Comparison of ENCODE assay signal across 14 mouse cellular contexts in genomic region chrX:140660731-140661130, GRCm38 (mm10).
"Had no signal": no experiment of that assay in that cellular context is flagged by ENCODE, and none has a peak within 500 bp of the region (broad histone marks: within the 10 kb centered on the region; RNA-seq: fewer than 3 reads in every experiment).

No protein-coding gene starts in this region.

- H3K4me3 ChIP-seq: kidney, embryonic 15.5 days; limb, embryonic 15.5 days; liver, embryonic 13.5 days; lung, embryonic 15.5 days; neural tube, embryonic 13.5 days had no signal

- H3K27ac ChIP-seq: kidney, embryonic 15.5 days; limb, embryonic 15.5 days; liver, embryonic 13.5 days; lung, embryonic 15.5 days; neural tube, embryonic 13.5 days; stomach, postnatal 0 days had no signal

- H3K4me1 ChIP-seq: kidney, embryonic 15.5 days; limb, embryonic 15.5 days; liver, embryonic 13.5 days; lung, embryonic 15.5 days had no signal

- H3K4me2 ChIP-seq: kidney, embryonic 15.5 days; limb, embryonic 15.5 days; liver, embryonic 13.5 days; lung, embryonic 15.5 days; neural tube, embryonic 13.5 days had no signal

- H3K36me3 ChIP-seq: kidney, embryonic 15.5 days; limb, embryonic 15.5 days; liver, embryonic 13.5 days; lung, embryonic 15.5 days; neural tube, embryonic 13.5 days had no signal

- ATAC-seq: liver, postnatal 0 days had no signal

- H3K9ac ChIP-seq: kidney, embryonic 15.5 days; limb, embryonic 15.5 days; liver, embryonic 13.5 days; liver, postnatal 0 days; lung, embryonic 15.5 days; neural tube, embryonic 13.5 days had no signal

- H3K9me3 ChIP-seq: kidney, embryonic 15.5 days; limb, embryonic 15.5 days; liver, embryonic 13.5 days; lung, embryonic 15.5 days; neural tube, embryonic 13.5 days had no signal

- DNase-seq: kidney, postnatal 14 days; layer of hippocampus, adult 9-11 months; layer of hippocampus, postnatal 36 days; liver, embryonic 13.5 days; liver, postnatal 0 days; lung, postnatal 36 days; right cerebral cortex, adult 18-20 months; right cerebral cortex, postnatal 25 days; thymus, postnatal 4 days had no signal
